Mouse (Mus musculus) MEL (cell line): Measurements from ENCODE around the gene Galnt3.

Source experiments
- BHLHE40 ChIP-seq: IDR thresholded peaks from 2 replicates; pipeline ENCODE4 v1.6.1; 2012; ENCODE audit warnings: low read depth, mild to moderate bottlenecking, inconsistent platforms, low read length, improper control_type of control experiment, borderline replicate concordance
- CTCF ChIP-seq, 3 experiments: IDR thresholded peaks in 2 of 3; conservative IDR thresholded peaks in 1 of 3; 2 replicates each; pipeline ENCODE4 v1.5.1; 2011 to 2012; ENCODE audit warnings: low read length in 3 of 3, low read depth in 2 of 3, mild to moderate bottlenecking in 2 of 3, improper control_type of control experiment in 1 of 3, inconsistent platforms in 1 of 3, mixed read lengths in 1 of 3, moderate library complexity in 1 of 3; ENCODE audit not compliant: control insufficient read depth in 1 of 3, insufficient read depth in 1 of 3, poor library complexity in 1 of 3, severe bottlenecking in 1 of 3
- ELF1 ChIP-seq: IDR thresholded peaks from 2 replicates; pipeline ENCODE4 v1.6.1; 2014; ENCODE audit warnings: low read depth, mild to moderate bottlenecking, inconsistent platforms, low read length, improper control_type of control experiment, moderate library complexity
- EP300 ChIP-seq, 2 experiments: IDR thresholded peaks; 2 replicates each; pipeline ENCODE4 v1.6.1; 2011; ENCODE audit warnings: improper control_type of control experiment in 2 of 2, low read length in 2 of 2, low read depth in 1 of 2, mild to moderate bottlenecking in 1 of 2
- ETS1 ChIP-seq: IDR thresholded peaks from 2 replicates; pipeline ENCODE4 v1.6.1; 2012; ENCODE audit warnings: low read depth, mild to moderate bottlenecking, inconsistent platforms, low read length, improper control_type of control experiment, moderate library complexity
- GATA1 ChIP-seq: IDR thresholded peaks from 2 replicates; pipeline ENCODE4 v1.6.1; 2011; ENCODE audit warnings: low read depth, low read length, improper control_type of control experiment
- MAFK ChIP-seq: IDR thresholded peaks from 2 replicates; pipeline ENCODE4 v1.6.1; 2011; ENCODE audit warnings: low read depth, mild to moderate bottlenecking, low read length, improper control_type of control experiment, borderline replicate concordance
- MAZ ChIP-seq: IDR thresholded peaks from 2 replicates; pipeline ENCODE4 v1.6.1; 2012; ENCODE audit warnings: low read depth, mild to moderate bottlenecking, inconsistent platforms, low read length, improper control_type of control experiment
- POLR2A ChIP-seq, 2 experiments: IDR thresholded peaks; 2 replicates each; pipeline ENCODE4 v1.6.1; 2011 to 2012; ENCODE audit warnings: low read length in 2 of 2, mild to moderate bottlenecking in 2 of 2, control low read depth in 1 of 2, improper control_type of control experiment in 1 of 2, low read depth in 1 of 2, moderate library complexity in 1 of 2; ENCODE audit not compliant: control insufficient read depth in 1 of 2, insufficient read depth in 1 of 2, poor library complexity in 1 of 2
- RAD21 ChIP-seq: IDR thresholded peaks from 2 replicates; pipeline ENCODE4 v1.6.1; 2011; ENCODE audit warnings: mild to moderate bottlenecking, low read depth, low read length, improper control_type of control experiment
- TCF12 ChIP-seq: IDR thresholded peaks from 2 replicates; pipeline ENCODE4 v1.6.1; 2014; ENCODE audit warnings: low read depth, mild to moderate bottlenecking, inconsistent platforms, low read length, improper control_type of control experiment, moderate library complexity
- USF1 ChIP-seq: IDR thresholded peaks from 2 replicates; pipeline ENCODE4 v1.6.1; 2014; ENCODE audit warnings: low read depth, mild to moderate bottlenecking, inconsistent platforms, low read length, improper control_type of control experiment, moderate library complexity
- ZMIZ1 ChIP-seq: IDR thresholded peaks from 2 replicates; pipeline ENCODE4 v1.6.1; 2012; ENCODE audit warnings: low read depth, mild to moderate bottlenecking, inconsistent platforms, low read length, improper control_type of control experiment, moderate library complexity

- no peak for TF ChIP-seq POLR2A (IDR thresholded peaks at IDR 0.05; ENCODE audit: control insufficient read depth in 1 of 2, insufficient read depth in 1 of 2, low read depth in 1 of 2, low read length in 2 of 2, poor library complexity in 1 of 2)
- no peak for TF ChIP-seq MAFK
- TF ChIP-seq USF1 = no peak
- TF ChIP-seq ELF1 = no peak
- TF ChIP-seq TCF12 = no peak
- TF ChIP-seq EP300 (IDR thresholded peaks at IDR 0.05; ENCODE audit: low read depth in 1 of 2, low read length in 2 of 2) = no peak
- no peak for TF ChIP-seq GATA1
- TF ChIP-seq RAD21 = no peak
- no peak for TF ChIP-seq CTCF (IDR thresholded peaks at IDR 0.05 in 2 of 3, conservative IDR thresholded peaks at IDR 0.05 in 1 of 3; ENCODE audit: control insufficient read depth in 1 of 3, insufficient read depth in 1 of 3, low read depth in 2 of 3, low read length in 3 of 3, poor library complexity in 1 of 3, severe bottlenecking in 1 of 3)
- TF ChIP-seq ETS1 = no peak
- no peak for TF ChIP-seq MAZ
- no peak for TF ChIP-seq ZMIZ1
- TF ChIP-seq BHLHE40 = no peak
Measured at GRCm38 (mm10) chr2:66150531-66150930, 25.7 kb upstream of the Galnt3 start.
